Mouse (Mus musculus): ENCODE measurements around the gene Minpp1.

- TF ChIP-seq USF1 (IDR thresholded peaks at IDR 0.05; ENCODE audit: low read depth) (no peak), E2F4 (IDR thresholded peaks at IDR 0.05; ENCODE audit: insufficient read depth) (no peak)
Measured at GRCm38 (mm10) chr19:32466478-32466877, 19.1 kb upstream of the Minpp1 start, which contains the start of gene Rpl9-ps6.

All from myocyte (in vitro differentiated cells).